Mouse (Mus musculus) CD4-positive helper T cell, adult 2 months (primary cell): ENCODE data around the gene Ets2.
A peak's percentile ranks its signal among the peaks of the same experiment; 100 is the strongest.

Experiments
- DNase-seq: peaks from one replicate; pipeline ENCODE4 v3.0.0-alpha.2; 2012; ENCODE audit warnings: low read depth, missing footprints, low spot score

Gene Ets2

DNA sequence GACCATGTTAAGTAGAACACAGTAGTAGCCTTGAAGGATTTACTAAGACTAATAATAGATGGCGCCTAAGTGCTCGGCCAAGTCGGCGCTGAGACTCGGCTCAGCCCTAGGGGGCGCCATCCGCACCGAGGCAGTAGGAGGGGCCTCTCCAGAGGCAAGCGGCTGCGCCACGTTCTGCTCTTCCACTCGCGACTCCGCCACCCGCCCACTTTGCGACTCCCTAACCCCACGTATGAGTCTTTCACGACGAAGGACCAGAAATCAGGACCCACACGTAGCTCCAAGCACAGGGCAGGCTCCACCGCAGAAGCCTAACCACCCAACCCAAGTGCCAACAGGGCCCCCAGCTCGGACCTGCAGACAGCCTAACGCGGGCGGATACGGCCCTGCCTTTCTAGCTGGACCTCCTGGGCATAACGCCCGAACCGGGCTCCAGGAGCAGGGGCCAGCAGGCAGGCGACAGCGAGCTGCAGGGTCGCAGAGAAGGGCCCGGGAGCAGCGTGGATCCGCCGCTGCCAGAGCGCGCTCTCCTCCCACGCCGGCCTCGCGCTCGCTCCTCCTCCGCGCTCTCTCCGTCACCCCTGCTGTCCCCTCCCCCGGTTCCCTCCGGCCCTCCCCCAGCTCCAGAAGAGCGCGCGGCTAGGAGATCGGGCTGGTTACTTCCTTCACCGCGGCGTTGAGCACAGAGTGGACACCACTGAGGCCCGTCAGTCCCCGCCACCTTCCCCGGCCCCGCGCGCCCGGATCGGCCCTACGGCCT is at the start of gene Ets2:
Gene Ets2, plus strand, starts transcription at position 274 of the 760 bp plus-strand sequence.
- DNase-seq: peak; percentile 91

DNA sequence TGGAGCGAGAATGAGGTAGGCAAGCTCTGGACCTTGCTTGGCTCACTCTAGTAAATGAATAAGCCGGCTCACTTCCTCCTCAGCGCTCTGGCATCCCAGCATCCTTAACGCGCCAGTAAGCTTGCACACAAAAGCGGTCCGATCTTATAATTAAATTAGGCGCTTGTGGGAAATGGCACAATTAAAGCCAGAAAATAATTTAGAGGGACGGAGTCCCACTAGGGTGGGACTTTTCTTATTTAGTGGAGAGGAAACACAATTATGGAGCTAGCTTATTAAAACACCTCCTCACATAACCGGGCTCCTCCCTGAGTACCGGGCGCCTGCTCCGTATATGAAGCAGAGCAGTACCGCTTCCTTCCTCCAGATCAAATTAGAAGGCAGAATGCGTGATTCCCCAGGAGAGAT is 47.7 kb upstream of the Ets2 start:
- no peak for DNase-seq

- peak; percentile 8 for DNase-seq
Observed at GRCm38 (mm10) chr16:95656535-95656934, 45.3 kb upstream of the Ets2 start.

GRCm38 (mm10) chr16:95657187-95657586 is 44.7 kb upstream of the Ets2 start:
- no peak for DNase-seq

GRCm38 (mm10) chr16:95657756-95658155 is 44.1 kb upstream of the Ets2 start:
- DNase-seq: no peak

- DNase-seq: peak; percentile 62
Observed at GRCm38 (mm10) chr16:95658836-95659430, 42.9 kb upstream of the Ets2 start.

DNA sequence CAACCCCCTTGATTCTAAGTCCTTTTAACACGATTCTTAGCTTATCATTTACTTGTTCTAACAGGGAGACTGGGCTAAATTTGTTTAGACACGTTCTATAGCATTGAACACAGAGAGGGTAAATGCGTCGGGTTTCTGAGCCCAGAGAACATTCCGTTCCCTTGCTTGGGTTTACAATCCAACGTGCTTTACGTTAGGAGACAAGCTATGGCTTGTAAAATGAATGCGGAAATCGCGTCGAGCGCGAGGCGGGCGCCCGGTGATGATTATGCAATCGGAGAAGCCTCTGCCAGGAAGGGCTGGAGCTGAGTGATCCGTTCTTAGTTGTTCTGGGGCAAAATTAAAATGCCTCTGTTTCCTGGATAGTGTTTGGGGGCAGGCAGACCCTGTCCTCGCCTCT is 42.4 kb upstream of the Ets2 start:
- no peak for DNase-seq

- DNase-seq: no peak
Observed at GRCm38 (mm10) chr16:95660909-95661308, 41.0 kb upstream of the Ets2 start.

- DNase-seq: no peak
Observed at GRCm38 (mm10) chr16:95665472-95666131, 36.3 kb upstream of the Ets2 start.

GRCm38 (mm10) chr16:95666288-95666687 is 35.6 kb upstream of the Ets2 start:
- no peak for DNase-seq

DNA sequence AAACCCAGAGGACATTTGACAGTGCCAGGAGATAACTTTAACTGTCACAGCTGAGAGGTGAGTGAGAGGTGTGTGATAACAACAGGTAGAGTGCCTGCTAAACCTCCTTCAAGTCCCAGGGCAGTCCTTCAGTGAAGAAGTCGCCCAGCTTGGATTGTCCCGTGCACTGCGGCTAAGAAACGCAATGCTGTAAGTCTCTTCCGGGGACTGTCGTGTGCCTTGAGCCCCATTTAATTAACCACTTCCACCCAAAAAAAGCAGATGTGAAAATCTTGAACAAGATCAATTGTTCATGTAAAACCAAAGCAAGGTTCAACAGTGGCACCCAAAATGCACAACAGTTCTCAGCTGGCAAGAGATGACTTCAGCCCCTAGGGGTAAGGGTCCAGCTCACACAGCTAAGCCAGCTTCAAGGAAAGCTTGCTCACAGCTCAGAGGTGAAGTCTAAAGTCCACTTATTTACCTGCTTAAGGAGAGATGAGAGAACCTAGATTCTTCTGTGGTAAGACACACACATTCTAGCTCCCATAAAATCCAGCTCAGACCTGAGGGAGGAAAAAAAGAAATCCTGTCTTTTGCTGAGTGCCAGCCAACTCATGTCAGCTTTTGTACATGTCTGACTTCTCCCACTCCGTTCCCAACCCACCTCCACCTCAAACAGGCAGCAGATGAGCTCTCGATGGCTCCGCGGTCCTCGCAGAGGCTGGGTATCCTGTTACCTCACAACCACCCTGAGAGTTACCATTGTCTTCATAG is 34.3 kb upstream of the Ets2 start:
- no peak for DNase-seq

GRCm38 (mm10) chr16:95668151-95668993 is 33.5 kb upstream of the Ets2 start:
- DNase-seq: no peak

- no peak for DNase-seq
Observed at GRCm38 (mm10) chr16:95674452-95674921, 27.4 kb upstream of the Ets2 start.

GRCm38 (mm10) chr16:95675212-95675611 is 26.7 kb upstream of the Ets2 start:
- DNase-seq: no peak

- no peak for DNase-seq
Observed at GRCm38 (mm10) chr16:95676668-95677067, 25.2 kb upstream of the Ets2 start.

- no peak for DNase-seq
Observed at GRCm38 (mm10) chr16:95682431-95682892, 19.4 kb upstream of the Ets2 start.

GRCm38 (mm10) chr16:95685807-95686206 is 16.1 kb upstream of the Ets2 start:
- DNase-seq: no peak

- no peak for DNase-seq
Observed at GRCm38 (mm10) chr16:95686246-95686645, 15.6 kb upstream of the Ets2 start.

DNA sequence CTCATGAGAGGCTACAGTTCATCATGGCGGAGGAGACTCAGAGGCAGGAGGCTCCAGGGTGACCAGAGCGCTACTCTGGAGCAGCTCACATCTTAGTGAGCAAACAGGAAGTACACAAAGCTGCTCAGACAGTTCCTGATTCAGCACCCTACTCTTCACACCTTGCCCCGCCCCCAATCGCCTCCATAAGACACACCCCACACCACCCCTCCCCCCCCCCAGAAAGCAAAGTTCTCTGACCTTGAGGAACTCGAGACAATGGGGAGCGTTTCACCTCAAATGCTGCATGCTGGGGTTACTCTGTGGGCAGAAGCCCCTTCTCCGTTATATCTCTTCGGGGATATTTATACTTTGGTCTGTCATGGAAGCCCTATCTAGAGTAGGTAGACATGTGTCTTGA is 15.0 kb upstream of the Ets2 start:
- no peak for DNase-seq

DNA sequence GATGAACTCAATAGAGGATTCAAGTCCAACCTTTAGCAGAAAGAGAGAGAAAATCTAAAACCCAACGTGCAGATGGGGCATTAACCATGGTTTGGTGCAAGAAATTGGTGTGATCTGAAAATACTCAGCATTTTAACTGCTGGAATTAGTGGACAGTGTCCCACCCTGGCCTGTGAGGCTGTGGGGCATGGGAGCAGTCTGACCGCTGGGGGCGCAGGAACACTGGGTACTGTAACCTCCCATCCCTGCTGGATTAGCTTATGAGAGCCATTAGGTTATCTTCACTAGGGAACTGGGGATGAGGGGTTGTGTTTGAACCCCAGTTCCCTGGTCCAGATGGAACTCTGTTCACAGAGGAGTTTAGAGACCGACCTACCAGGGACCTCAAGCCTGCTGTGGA is 13.9 kb upstream of the Ets2 start:
- DNase-seq: no peak

- no peak for DNase-seq
Observed at GRCm38 (mm10) chr16:95696599-95696998, 5.3 kb upstream of the Ets2 start.
